Mouse (Mus musculus): ENCODE results near the gene Prss16.

GRCm38 (mm10) chr13:22022241-22022640 lies 12.7 kb upstream of the Prss16 start:
- no peak for TF ChIP-seq CTCF (IDR thresholded peaks at IDR 0.05; ENCODE audit: low read depth)
- no peak for TF ChIP-seq EP300 (optimal IDR thresholded peaks at IDR 0.05)

Measured in stomach, postnatal 0 days (tissue).